10 mouse cellular contexts compared by ENCODE assay signal in the genomic region with DNA sequence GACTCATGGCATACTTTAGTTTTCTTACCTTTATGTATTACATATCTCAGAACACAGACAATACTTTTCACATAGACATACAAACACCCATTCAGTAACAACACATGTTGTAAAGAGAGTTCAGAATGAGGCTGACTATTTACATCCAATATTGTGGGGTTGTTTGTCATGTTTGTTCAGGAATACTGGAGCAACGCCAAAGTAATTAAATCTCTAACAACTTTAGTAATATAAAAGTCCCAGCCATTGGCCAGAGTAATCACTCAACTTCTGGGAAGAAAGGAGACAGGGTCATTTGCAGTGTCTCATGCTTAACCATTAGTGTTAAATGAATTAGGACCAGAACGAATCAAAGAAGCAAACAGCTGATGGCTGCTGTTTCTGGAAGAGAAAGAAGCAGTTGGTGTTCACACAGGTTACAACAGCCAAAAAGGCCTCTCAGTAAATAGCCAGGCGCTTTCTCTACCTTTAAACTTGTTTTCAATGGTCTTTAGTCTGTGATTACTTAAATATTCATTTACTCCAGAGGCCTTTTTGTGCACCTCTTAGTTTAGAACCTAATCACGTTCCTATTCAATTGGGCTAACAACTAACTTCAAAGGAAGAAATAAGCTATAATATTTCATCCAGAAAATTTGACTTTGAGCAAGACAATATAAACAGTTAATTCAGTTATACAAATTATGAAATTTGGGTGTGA. TPM values are rescaled to one million over a fixed set of nuclear protein-coding genes. Genes with fewer than 3 reads are reported as not detected.
DNase-seq lines count a peak whose midpoint lies in the region; ATAC-seq and TF ChIP-seq lines count a peak whose summit lies in the region.
"Not testable (repeated sequence)": the region's sequence is repeated elsewhere in the genome, so short reads cannot be mapped to it uniquely, and the experiment has no call there.
"Had no signal": no experiment of that assay in that cellular context is flagged by ENCODE, and none has a peak within 500 bp of the region (broad histone marks: within the 10 kb centered on the region; RNA-seq: fewer than 3 reads in every experiment).

No protein-coding gene starts in this region.

- WGBS in forebrain, embryonic 14.5 days, result 4% methylated on average over 3 of the region's 4 CpGs
- WGBS in hindbrain, embryonic 14.5 days, result 34% methylated on average over 3 of the region's 4 CpGs
- WGBS in kidney, embryonic 14.5 days, result 41% methylated on average over 3 of the region's 4 CpGs
- 63% methylated on average over 3 of the region's 4 CpGs for WGBS in midbrain, embryonic 11.5 days
- 35% methylated on average over 4 of the region's 4 CpGs for WGBS in midbrain, embryonic 15.5 days
- 22% methylated on average over 4 of the region's 4 CpGs for WGBS in neural tube, embryonic 12.5 days

- not testable (repeated sequence) for TF ChIP-seq POLR2A in brain, embryonic 14.5 days (IDR thresholded peaks at IDR 0.05; ENCODE audit: borderline replicate concordance, extremely low read depth, insufficient read depth, insufficient read length, poor library complexity, severe bottlenecking)

- not testable (repeated sequence) for H3K36me3 ChIP-seq in forebrain, embryonic 14.5 days (ENCODE audit: control insufficient read depth, insufficient read depth, low read length); hindbrain, embryonic 14.5 days (replicated peaks; ENCODE audit: control insufficient read depth, insufficient read depth); kidney, embryonic 14.5 days (ENCODE audit: control insufficient read depth, insufficient read depth, low read length); midbrain, embryonic 11.5 days (ENCODE audit: control insufficient read depth, insufficient read depth, low read length); midbrain, embryonic 15.5 days (replicated peaks); neural tube, embryonic 12.5 days

- not testable (repeated sequence) for H3K9me3 ChIP-seq in forebrain, embryonic 14.5 days (replicated peaks; ENCODE audit: control insufficient read depth, low read length); hindbrain, embryonic 14.5 days (ENCODE audit: control insufficient read depth, low read length); kidney, embryonic 14.5 days (ENCODE audit: control insufficient read depth, low read length); midbrain, embryonic 11.5 days (ENCODE audit: control insufficient read depth, low read length); midbrain, embryonic 15.5 days; neural tube, embryonic 12.5 days

- peak; percentile 88 for DNase-seq in brain, embryonic 14.5 days (ENCODE audit: low read depth)
- DNase-seq in forebrain, embryonic 14.5 days (ENCODE audit: low spot score), result peak; percentile 84
- DNase-seq in hindbrain, embryonic 14.5 days (ENCODE audit: low spot score); midbrain, embryonic 11.5 days (ENCODE audit: low spot score, missing footprints): not testable (repeated sequence)

- H3K27me3 ChIP-seq in forebrain, embryonic 14.5 days (replicated peaks; ENCODE audit: control insufficient read depth, insufficient read depth, low read length); hindbrain, embryonic 14.5 days (ENCODE audit: control insufficient read depth, insufficient read depth, low read length); kidney, embryonic 14.5 days (ENCODE audit: control insufficient read depth, insufficient read depth, low read length); midbrain, embryonic 11.5 days (ENCODE audit: control insufficient read depth, insufficient read depth, low read length); midbrain, embryonic 15.5 days (replicated peaks); neural tube, embryonic 12.5 days (replicated peaks): not testable (repeated sequence)

- H3K9ac ChIP-seq in forebrain, embryonic 14.5 days (ENCODE audit: low read length); hindbrain, embryonic 14.5 days; kidney, embryonic 14.5 days (ENCODE audit: low read depth, low read length); midbrain, embryonic 11.5 days (ENCODE audit: low read length); midbrain, embryonic 15.5 days; neural tube, embryonic 12.5 days: not testable (repeated sequence)

- H3K27ac ChIP-seq in forebrain, embryonic 14.5 days (ENCODE audit: low read depth, low read length); hindbrain, embryonic 14.5 days; kidney, embryonic 14.5 days (ENCODE audit: low read depth, low read length); midbrain, embryonic 11.5 days (ENCODE audit: low read depth, low read length); midbrain, embryonic 15.5 days; neural tube, embryonic 12.5 days: not testable (repeated sequence)

- not testable (repeated sequence) for H3K4me2 ChIP-seq in forebrain, embryonic 14.5 days (ENCODE audit: low read length); hindbrain, embryonic 14.5 days (replicated peaks); kidney, embryonic 14.5 days (replicated peaks; ENCODE audit: low read depth, low read length); midbrain, embryonic 11.5 days; midbrain, embryonic 15.5 days; neural tube, embryonic 12.5 days (replicated peaks)

- ATAC-seq in forebrain, embryonic 14.5 days, result peak; percentile 86
- ATAC-seq in frontal cortex, adult (ENCODE audit: low TSS enrichment), result 0 out of 2 replicates have a peak, but pooled peaks have one; percentile 16
- ATAC-seq in hindbrain, embryonic 14.5 days (ENCODE audit: low FRiP score), result peak; percentile 77; the same call in 1 of the 2 replicates
- peak; percentile 62; the same call in 1 of the 2 replicates for ATAC-seq in kidney, embryonic 14.5 days (ENCODE audit: low FRiP score, low TSS enrichment)
- peak; percentile 68; the same call in 1 of the 2 replicates for ATAC-seq in midbrain, embryonic 11.5 days (ENCODE audit: low FRiP score)
- ATAC-seq in midbrain, embryonic 15.5 days (replicated peaks), result peak; percentile 62
- peak; percentile 88 for ATAC-seq in neural tube, embryonic 12.5 days (ENCODE audit: low FRiP score, low read depth)

- not testable (repeated sequence) for TF ChIP-seq CTCF in brain, embryonic 14.5 days (IDR thresholded peaks at IDR 0.05; ENCODE audit: borderline replicate concordance, extremely low read depth, insufficient read depth, insufficient read length)

- not testable (repeated sequence) for H3K4me1 ChIP-seq in forebrain, embryonic 14.5 days (ENCODE audit: control insufficient read depth, insufficient read depth, low read length); hindbrain, embryonic 14.5 days (replicated peaks; ENCODE audit: control insufficient read depth, insufficient read depth, low read length); kidney, embryonic 14.5 days (ENCODE audit: control insufficient read depth, insufficient read depth, low read length); midbrain, embryonic 11.5 days (ENCODE audit: control insufficient read depth, insufficient read depth, low read length); midbrain, embryonic 15.5 days; neural tube, embryonic 12.5 days

- not testable (repeated sequence) for H3K4me3 ChIP-seq in forebrain, embryonic 14.5 days (ENCODE audit: low read depth, low read length); hindbrain, embryonic 14.5 days (replicated peaks; ENCODE audit: low read length); kidney, embryonic 14.5 days (ENCODE audit: low read length); midbrain, embryonic 11.5 days (ENCODE audit: low read depth, low read length); midbrain, embryonic 15.5 days; neural tube, embryonic 12.5 days

RNA-seq across cellular contexts. Expression of gene Dnah7a, which starts 33.6 kb away (rescaled TPM):
- 7.8 and 10.7 TPM in 2 replicates for polyA plus RNA-seq in brain, embryonic 14.5 days (2012; rRNA removed)
- polyA plus RNA-seq in forebrain, embryonic 14.5 days (2014; fragmentation: Nextera tagmentation; extraction: Ambion mirVana), result 8.1 and 8.7 TPM in 2 replicates
- polyA plus RNA-seq in hindbrain, embryonic 14.5 days (2014; fragmentation: Nextera tagmentation; extraction: Ambion mirVana), result 9.9 and 10.4 TPM in 2 replicates
- 1.1 and 1.9 TPM in 2 replicates for polyA plus RNA-seq in kidney, embryonic 14.5 days (2014; fragmentation: Nextera tagmentation; extraction: Ambion mirVana)
- 6.9 and 10.1 TPM in 2 replicates for polyA plus RNA-seq in midbrain, embryonic 11.5 days (2014; fragmentation: Nextera tagmentation; extraction: Ambion mirVana)
- polyA plus RNA-seq in midbrain, embryonic 15.5 days (2015; fragmentation: Nextera tagmentation; extraction: Ambion mirVana), result 10.4 and 12.5 TPM in 2 replicates
- 8.0 and 8.8 TPM in 2 replicates for polyA plus RNA-seq in neural tube, embryonic 12.5 days (2016; fragmentation: Nextera tagmentation; extraction: Ambion mirVana)
- polyA plus RNA-seq: erythroblast, embryonic 14.5 days; G1E had no signal

RNA-seq across cellular contexts. Expression of gene Stk17b, which starts 44.8 kb away (rescaled TPM):
- polyA plus RNA-seq in brain, embryonic 14.5 days (2012; rRNA removed), result 2.2 and 2.6 TPM in 2 replicates
- polyA plus RNA-seq in forebrain, embryonic 14.5 days (2014; fragmentation: Nextera tagmentation; extraction: Ambion mirVana), result 7.4 and 7.7 TPM in 2 replicates
- 5.6 and 7.1 TPM in 2 replicates for polyA plus RNA-seq in hindbrain, embryonic 14.5 days (2014; fragmentation: Nextera tagmentation; extraction: Ambion mirVana)
- polyA plus RNA-seq in kidney, embryonic 14.5 days (2014; fragmentation: Nextera tagmentation; extraction: Ambion mirVana), result 12.4 and 13.1 TPM in 2 replicates
- 9.9 and 10.0 TPM in 2 replicates for polyA plus RNA-seq in midbrain, embryonic 11.5 days (2014; fragmentation: Nextera tagmentation; extraction: Ambion mirVana)
- 3.4 and 5.3 TPM in 2 replicates for polyA plus RNA-seq in midbrain, embryonic 15.5 days (2015; fragmentation: Nextera tagmentation; extraction: Ambion mirVana)
- 10.2 and 12.0 TPM in 2 replicates for polyA plus RNA-seq in neural tube, embryonic 12.5 days (2016; fragmentation: Nextera tagmentation; extraction: Ambion mirVana)

Comparison
In these comparisons a context has a peak if more than half of its experiments do, and no peak if none do; other contexts are left out.
1. ATAC-seq: peak in every context shown above with its lines; median percentile 88 in neural tube, embryonic 12.5 days; 86 in forebrain, embryonic 14.5 days; 77 in hindbrain, embryonic 14.5 days; 68 in midbrain, embryonic 11.5 days; 62 in kidney, embryonic 14.5 days; 62 in midbrain, embryonic 15.5 days; 16 in frontal cortex, adult.